Mouse (Mus musculus): ENCODE measurements around the gene Ing5. TPM values are rescaled to one million over a fixed set of nuclear protein-coding genes. Genes with fewer than 3 reads are reported as not detected.
A peak's percentile ranks its signal among the peaks of the same experiment; 100 is the strongest.
"Not testable (repeated sequence)": the region's sequence is repeated elsewhere in the genome, so short reads cannot be mapped to it uniquely, and the experiment has no call there.

Gene Ing5
- polyA plus RNA-seq, 2 experiments from 2014 or later = 25.4 to 36.9 TPM

DNA sequence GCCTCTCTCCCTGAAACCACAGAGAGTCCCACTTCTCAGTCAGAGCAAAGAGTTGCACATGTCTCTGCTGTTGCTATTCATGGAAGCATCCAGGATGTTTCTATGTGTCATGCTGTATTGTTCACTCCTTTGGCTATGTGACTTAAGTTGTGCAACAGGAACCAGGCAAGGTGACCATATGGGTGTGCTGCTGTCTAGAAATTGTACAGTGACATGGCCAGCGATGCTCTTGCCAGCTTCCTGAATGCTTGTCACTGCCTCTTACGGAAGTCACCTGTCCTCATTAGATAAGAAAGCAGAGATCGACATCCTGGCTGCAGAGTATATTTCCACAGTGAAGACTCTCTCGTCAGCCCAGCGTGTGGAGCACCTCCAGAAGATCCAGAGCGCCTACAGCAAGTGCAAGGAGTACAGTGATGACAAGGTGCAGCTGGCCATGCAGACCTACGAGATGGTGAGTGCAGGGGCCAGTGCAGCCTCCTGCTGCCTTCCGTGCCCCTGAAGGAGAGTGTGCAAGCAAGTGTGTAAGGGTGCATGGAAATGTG, 7.8 kb downstream of the Ing5 start:
- ATAC-seq = no peak

DNA sequence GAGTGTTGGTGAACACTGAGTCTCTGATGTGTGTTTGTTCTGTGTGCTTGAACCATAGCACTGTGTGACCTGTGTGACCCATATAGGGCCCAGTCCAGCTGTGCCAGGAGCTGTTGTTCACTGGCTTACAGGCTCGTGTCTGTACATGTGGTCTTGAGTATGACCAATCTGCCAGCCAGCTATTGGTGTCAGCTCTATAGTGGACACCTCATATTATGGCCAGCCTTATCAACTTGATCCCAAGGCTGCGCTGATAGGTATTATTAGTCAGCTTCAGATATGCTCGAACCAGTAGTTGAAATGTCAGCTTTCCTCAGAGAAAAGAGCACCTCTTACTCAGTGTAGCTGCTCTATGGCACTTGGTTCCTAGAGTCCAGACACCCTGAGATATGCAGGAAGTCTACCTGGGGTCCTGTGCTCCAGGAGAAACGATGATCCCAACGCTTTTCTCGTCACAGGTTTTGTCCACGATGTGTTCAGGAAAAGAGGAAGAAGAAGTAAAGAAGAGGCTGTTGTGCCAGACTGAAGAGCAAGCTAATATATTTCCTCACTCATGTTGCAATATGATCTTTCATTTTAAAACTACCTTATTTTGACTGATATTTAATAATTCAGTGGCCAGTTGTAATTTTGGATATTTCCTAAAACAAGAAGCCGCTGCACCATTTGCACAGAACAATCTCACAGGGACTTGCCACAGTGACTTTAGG, 14.2 kb downstream of the Ing5 start:
- no peak for ATAC-seq

DNA sequence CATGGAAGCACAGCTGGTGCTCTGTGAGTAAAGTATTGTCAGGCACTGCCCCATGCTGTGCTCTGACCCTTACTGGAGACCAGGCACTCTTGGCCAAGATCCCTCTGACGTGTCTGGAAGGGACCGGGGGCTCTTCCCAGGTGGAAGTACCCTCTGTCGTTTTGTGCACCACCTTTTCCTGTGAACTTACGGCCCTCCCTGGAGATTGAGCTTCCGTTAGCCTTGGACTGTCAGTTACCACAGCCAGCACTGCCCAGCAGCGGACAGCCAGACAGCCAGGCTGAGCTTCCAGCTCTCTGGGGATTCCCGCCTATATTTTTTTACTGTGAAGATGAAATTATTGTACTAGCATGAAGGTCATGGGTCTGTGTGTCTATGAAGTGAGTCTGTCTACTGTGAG, 15.0 kb downstream of the Ing5 start:
- ATAC-seq = no peak

DNA sequence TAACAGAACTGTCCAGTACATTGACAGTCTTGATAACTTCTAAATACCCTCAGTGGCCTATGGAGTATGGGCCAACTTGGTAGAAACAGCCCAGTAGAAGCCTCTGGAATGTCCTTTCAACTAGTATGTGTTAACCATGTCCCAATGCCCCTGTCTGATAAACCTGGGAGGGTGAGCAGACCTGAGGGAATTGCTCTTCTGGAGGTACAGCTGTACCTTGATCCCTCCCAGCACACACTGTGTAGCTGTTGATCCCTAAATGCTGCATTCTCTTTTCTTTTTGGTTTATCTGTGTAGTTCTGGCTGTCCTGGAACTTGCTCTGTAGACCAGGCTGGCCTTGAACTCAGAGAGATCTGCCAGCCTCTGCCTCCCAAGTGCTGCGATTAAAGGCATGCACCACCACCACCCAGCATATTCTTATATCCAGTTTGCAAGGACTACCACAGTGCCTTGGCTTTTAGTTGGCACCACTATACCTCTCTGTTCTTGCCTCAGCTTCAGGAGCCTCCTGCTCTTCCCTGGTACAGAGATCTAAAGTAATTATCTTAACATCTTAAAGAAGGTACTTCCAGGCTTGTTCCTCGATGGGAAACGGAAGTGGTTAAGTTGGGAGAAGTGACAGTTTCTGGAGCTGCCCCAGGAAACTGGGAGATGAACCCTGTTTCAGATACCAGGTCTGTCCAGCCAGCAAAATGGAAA, 20.2 kb downstream of the Ing5 start:
- ATAC-seq = no peak

DNA sequence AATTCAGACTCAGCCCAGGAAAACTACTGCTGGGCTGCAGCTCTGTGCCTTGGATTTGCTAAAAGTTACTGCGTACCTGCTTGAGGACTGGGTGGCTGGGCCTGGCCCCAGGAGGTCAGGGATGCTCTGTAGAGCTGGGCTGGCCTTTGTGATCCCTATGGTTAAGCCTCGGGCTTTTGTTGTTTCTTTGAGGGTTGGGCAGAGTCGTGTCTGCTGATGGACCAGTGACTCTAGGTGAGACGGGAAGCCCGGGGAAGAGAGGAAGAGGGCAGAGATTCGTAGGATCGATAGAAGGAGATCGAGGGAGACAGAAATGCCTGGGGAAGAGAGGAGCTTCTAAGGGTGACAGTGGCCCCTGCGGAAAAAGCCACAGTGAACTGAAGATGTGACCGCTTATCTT, 20.8 kb downstream of the Ing5 start, which contains the start of gene D2hgdh:
Gene D2hgdh (plus strand): TSS at position 301 of the 400 bp plus-strand sequence.
- ATAC-seq = peak; percentile 22

DNA sequence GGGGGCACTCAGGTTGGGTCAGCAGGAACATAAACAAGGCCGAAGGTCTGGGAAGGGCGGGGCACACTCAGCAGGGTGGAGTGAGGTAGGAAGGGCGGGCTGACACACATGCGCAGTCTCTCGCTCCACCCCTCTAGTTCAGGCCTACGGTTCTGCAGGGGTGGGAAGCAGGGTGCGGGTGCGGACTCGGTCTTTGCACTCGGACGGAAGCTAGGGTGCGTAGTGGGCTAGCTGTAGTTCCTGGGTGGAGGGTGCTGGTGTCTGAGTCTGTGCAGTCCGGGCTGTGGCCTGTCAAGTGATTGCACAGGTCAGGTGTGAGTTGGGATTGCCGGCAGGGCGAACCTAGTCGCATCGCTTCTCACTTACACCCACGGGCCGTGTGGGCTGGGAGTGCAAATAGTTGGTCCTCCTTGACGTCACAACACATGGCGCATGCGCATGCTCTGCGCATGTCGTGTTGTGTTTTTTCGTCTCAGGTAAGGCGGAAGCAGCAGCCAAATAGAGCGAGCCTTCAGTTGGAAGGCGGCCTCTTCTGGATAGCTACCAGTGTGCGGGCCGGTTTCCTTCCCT, 21.4 kb downstream of the Ing5 start:
- peak; percentile 88 for ATAC-seq

DNA sequence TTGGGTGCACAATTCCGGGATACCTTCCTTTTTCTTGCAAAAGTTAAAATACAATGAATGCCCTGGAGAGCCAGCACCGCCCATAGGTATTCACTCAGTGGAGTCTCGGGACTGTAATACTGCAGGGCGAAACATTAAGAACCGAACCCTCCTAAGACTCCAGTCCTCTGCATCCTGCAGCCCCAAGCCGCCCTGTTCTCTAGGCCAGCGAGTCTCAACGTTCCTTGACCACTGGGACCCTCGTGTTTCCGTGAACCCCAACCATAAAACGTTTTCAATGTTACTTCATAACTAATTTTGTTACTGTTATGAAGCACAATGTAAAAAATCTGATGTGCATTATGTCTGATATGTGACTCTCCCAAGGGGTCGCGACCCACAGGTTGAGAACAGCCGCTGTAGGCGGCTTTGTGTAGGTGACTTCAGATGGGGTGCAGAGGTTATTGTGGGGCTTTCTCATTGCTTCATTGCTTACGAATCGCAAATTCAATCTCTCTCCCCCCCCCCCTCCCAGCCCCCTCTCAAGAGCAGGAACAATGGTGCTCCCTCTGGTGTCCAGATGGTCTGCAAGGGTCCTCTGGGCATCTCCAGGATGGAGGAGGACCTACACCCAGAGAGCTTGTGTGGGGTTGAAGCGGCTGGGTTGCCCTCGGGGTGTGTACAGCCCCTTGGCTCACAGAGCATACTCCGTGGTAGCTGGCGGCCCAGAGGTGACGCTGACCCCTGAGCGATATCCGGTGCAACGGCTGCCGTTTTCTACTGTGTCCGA, 22.2 kb downstream of the Ing5 start:
- ATAC-seq = peak; percentile 4

DNA sequence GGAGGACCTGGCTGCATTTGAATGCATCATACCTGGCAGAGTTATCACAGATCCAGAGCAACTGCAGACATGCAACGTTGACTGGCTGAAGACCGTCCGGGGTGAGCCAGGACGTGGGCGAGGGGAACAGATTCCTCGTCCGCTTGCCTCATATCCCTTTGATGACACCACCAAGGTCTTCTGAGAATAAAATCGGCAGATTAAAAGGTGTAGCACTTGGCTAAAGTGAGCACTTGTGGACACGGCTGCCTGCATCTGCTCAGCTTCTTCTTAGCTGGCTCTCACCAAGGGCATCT, 22.7 kb downstream of the Ing5 start:
- ATAC-seq = no peak

DNA sequence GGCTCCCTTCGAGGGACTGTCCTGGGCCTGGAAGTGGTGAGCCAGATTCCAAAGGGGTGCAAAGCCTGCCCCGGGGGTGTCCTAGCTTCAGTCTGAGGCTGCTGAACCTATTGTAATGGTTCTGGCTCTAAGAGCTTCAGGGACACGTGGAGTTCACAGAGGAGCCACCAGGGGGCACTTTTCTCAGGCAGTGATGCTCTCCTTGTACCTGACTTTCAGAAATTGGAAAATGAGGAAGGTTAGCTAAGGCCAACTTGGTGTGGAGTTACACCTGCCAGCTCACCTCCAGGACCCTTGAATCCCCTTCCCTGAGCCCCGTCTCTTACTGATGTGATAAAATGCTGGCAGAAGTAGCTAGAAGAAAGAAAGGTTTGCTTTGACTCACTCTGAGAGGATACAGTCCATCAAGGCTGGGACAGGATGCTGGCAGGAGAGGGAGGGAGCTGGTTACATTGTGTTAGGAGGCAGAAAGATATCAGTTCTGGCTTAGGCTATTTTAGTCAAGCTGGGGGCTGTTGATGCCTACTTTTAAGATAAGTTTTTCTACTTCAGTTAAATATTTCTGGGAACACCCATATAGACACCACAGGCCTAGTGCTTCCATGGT, 29.1 kb downstream of the Ing5 start:
- ATAC-seq = peak; percentile 84

DNA sequence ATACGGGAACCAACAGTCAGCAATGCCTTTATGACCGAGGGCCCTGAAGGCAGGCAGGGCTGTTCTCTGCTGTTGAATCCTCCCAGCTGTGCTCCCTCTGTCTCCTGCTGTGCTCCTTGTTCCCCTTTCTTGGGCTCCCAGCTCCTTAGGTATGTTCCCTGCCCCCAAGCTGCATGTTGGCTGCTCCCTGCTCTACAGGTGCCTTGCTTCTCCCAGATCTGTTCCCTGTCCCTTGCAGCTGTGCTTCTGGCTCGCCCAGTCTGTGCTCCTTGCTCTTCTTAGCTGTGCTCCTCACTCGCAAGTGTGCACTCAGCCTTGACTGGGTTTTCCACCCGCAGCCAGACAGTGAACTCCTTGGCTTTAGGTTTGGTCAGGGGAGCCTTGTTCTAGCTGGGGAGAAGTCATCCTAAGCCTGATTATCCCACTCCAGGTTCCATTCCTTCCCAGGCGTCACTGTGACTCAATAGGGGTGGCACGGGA, 30.9 kb downstream of the Ing5 start:
- ATAC-seq = no peak

DNA sequence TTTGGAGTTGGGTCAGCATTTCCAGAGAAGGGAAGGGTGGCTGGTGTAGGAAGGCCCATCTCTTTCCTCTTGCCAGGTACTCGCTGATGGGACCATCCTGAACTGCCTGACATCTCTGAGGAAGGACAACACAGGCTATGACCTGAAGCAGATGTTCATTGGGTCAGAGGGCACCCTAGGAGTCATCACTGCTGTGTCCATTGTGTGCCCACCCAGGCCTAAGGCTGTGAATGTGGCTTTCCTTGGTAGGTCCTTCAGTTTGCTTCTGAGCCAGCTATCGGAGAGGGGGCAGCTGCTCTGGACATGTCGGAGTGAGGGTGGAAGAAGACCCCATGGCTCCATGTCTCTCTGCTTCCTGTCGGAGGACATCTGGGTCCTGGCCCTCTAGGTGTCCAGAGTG, 31.4 kb downstream of the Ing5 start:
- no peak for ATAC-seq

DNA sequence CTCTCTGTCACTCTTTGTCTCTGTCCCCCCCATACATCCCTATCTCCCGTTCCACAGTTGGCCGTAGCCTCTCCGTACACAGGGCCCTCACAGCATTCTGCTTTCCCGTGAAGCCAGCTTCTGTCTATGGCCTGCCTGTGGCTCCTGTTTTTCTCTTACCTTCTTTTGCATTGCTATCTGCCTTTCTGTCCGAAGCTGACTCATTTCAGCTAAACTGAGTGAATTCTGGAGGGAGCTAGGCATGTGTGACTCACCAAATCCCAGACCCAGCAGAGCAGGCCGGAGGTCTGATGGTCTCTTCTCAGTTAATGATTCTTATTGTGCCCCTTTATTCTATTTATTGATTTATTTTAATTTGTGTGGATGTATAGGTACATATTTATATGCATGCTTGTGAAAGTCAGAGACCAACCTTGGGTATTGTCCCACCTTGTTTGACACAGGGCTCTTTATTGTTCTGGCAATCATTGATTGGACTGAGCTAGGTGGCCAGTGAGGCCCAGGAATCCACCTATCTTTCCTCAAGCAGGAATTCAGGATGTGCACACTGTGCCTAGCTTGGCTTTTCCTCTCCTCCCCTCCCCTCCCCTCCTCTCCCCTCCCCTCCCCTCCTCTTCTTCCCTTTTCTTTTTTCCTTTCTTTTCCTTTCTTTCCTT, 32.2 kb downstream of the Ing5 start:
- ATAC-seq = no peak

DNA sequence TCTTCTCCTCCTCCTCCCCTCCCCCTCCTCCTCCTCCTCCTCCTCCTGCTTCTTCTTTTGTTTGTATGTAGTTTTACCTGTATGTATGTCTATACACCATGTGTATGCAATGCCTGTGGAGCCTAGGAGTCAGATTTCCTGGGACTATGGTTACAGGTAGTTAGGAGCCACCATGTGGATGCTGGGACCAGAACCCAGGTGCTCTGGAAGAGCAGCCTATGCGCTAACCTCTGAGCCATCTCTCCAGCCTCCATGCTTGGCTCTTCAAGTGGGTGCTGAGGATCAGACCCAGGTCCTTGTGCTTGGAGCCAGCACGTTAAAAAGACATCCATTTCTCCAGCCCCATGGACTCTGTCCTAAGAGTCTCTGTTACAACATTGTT, 32.8 kb downstream of the Ing5 start:
- ATAC-seq = no peak

DNA sequence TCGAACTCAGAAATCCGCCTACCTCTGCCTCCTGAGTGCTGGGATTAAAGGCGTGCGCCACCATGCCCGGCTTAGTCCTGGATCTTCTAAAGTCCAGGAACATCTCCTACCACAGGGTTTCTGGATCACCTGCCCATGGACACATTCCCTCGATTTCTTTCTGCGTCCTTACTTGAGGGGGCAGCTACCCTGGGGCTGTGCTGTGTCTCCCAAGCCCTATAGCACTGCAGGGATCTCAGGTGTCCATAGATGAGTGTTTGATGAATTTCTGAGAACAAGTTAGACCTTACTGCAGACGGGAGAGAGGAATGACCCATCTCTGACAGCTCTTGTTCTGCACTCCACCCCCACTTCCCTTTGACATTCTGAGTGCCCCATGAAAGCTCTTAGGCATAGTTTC, 33.6 kb downstream of the Ing5 start:
- ATAC-seq = no peak

DNA sequence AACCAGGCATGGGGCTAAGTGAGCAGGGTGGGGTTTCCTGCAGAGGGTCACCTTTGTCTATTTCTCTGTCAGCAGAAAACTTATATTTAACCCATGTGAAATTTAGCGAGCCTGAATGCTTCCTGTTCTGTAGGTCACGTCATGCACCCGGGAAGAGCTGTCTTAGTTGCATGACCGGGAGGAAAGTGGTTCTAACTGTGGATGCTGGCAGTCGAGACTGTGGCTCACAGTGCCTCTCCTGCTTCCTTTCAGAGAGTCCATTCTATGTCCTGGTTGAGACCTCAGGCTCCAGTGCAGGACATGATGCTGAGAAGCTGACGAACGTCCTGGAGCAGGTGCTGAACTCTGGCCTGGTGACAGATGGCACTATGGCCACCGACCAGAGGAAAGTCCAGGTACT, 34.8 kb downstream of the Ing5 start:
- not testable (repeated sequence) for ATAC-seq

DNA sequence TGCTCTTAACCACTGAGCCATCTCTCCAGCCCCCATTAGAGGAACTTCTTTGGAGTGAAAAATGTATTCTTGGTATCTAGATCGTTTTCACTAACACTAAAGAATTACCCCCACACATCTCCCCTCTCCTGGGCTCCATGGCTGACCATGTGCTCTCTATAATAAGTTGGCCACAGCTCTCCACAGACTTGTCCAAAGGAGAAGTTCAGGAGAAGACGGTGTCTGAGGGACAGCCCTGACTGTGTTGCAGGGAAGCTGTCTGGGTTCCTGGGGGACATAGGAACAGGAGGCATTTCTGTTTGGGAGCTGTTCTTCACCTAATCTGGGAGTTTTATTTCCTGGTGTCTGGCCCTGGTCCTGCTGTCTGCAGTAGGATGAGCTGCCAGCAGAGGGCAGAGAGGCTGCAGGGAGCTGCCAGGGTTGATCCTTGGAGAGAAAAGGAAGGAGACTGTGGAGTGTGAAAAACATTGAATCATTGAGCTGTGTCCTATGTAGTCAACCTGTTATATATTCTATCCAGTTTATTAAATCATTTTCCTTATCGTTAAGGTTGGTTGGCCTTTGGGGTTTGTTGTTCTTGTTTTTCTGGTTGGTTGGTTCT, 42.1 kb downstream of the Ing5 start:
- ATAC-seq = peak; percentile 60

DNA sequence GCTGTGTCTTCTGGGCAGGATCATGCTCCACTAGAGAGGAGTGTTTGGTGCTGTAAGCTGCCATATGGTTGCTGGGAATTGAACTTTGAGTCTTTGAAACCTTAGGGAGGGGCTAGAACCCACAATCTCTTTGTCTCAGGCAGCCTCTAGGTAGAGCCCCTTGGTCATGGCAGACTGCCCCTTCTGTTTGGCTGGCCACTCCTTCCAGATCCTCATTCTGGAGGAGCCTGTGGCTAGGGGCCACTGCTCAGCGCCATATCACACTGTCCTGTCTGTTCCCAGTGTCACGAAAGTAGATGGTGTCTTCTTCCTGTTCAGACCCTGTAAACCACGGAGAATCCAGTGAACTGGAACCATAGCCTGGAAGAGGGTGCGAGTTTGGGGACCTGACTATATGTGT, 52.0 kb downstream of the Ing5 start:
- ATAC-seq = not testable (repeated sequence)

DNA sequence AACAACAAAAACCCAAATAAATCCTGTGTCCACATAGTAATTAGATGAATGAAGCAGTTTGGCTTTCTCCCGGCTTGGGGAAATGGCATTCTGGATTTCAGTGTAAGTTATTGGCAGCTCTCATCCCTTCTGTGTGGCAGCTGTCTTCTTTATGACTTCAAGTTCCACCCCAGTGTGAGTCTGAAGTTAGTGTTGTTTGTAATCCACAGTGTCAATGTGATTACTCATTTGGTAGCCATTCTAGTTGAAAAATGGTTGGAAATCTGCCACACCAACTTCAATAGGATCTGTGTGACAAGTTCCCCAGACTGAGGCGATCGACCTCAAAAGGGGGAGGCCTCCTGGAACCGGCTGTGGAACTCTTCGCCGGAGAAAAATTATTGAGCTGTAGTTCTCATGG, 53.6 kb downstream of the Ing5 start:
- no peak for ATAC-seq

DNA sequence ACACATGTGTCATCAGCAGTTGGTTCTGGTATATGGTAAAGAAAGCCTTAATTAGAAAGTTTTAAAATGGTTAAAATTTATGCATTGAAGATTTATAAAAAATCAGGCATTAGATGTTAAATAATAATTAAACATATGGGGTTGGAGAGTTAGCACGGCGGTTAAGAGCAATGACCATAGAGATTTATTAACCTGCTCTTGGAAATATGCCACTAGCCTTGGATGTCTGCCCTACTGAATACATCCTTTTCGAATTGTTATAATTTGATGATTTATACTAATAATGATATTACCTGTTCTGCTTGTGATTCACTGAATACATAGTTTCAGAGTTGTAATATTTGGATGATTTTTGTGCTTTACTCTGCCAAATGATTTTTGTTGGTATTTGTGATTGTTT, 54.2 kb downstream of the Ing5 start:
- no peak for ATAC-seq

DNA sequence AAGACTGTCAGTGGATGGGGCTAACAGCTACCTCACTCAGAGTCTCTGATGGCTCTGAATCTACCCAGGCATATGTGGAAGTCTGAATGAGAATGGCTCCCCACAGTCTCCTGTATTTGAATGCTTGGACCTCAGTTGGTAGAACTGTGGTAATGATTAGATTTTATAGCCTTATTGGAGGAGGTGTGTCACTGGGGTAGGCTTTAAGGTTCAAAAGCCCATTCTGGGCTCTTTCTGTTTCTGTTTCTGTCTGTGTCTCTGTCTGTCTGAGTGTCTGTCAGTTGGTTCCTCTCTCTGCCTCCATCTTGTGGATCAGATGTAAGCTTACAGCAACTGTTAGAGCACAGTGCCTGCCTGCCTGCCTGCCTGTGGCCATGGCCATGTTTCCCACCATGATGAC, 55.9 kb downstream of the Ing5 start:
- ATAC-seq = no peak

DNA sequence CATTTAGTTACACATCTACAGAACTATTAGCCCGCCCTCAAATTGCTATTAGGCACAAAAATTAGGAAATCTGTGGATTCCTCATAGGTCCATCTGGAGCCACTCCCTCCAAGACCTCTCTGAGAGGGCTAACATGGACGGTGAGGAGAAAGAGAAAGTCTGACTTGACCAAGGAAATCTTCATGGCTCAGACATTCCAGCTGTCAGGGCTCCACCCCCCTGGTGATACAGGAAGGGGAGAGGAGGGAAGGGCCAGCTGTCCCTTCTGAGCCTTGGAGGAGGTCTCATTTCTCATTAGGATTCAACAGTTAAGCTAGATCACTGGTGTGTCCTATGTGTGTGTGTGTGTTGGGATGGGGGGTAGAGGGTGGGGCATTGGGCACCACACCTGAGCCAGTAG, 57.3 kb downstream of the Ing5 start, which contains the start of gene Gal3st2:
Gene Gal3st2 (plus strand): TSS at position 259 of the 400 bp plus-strand sequence.
- not testable (repeated sequence) for ATAC-seq

Measured in CD4-positive, CD25-positive, alpha-beta regulatory T cell, adult 4 months (primary cell).